Mouse (Mus musculus): ENCODE measurements around the gene Cfap221. TPM values are rescaled to one million over a fixed set of nuclear protein-coding genes. Genes with fewer than 3 reads are reported as not detected.

Gene Cfap221
- polyA plus RNA-seq, 1 experiment: 22.9 TPM

GRCm38 (mm10) chr1:119889347-119889746, 107.7 kb downstream of the Cfap221 start:
- TF ChIP-seq POLR2A (IDR thresholded peaks at IDR 0.05; ENCODE audit: control insufficient read depth, low read depth, low read length) (no peak), CTCF (IDR thresholded peaks at IDR 0.05; ENCODE audit: control insufficient read depth, insufficient read depth, insufficient replicate concordance, low read depth, low read length) (no peak)
- H3K4me1 ChIP-seq (ENCODE audit: control insufficient read depth, insufficient read depth, low read length): no peaks in the 10 kb centered on the region
- H3K27ac ChIP-seq (ENCODE audit: control insufficient read depth, insufficient read depth, low read depth, low read length): no peak overlapping the region
- H3K4me3 ChIP-seq (ENCODE audit: control insufficient read depth, low read depth, low read length): no peak overlapping the region
- no peaks in the 10 kb centered on the region for H3K36me3 ChIP-seq (ENCODE audit: control insufficient read depth, insufficient read depth, low read length)
- no peaks in the 10 kb centered on the region for H3K27me3 ChIP-seq (ENCODE audit: control insufficient read depth, insufficient read depth, low read length)

GRCm38 (mm10) chr1:119886320-119886719, 110.7 kb downstream of the Cfap221 start:
- Histone ChIP-seq H3K27me3 (ENCODE audit: control insufficient read depth, insufficient read depth, low read length) (no peaks in the 10 kb centered on the region), H3K27ac (ENCODE audit: control insufficient read depth, insufficient read depth, low read depth, low read length) (no peak overlapping the region)
- TF ChIP-seq CTCF (IDR thresholded peaks at IDR 0.05; ENCODE audit: control insufficient read depth, insufficient read depth, insufficient replicate concordance, low read depth, low read length): no peak
- no peak for TF ChIP-seq POLR2A (IDR thresholded peaks at IDR 0.05; ENCODE audit: control insufficient read depth, low read depth, low read length)

GRCm38 (mm10) chr1:119884272-119884671, 112.8 kb downstream of the Cfap221 start:
- Histone ChIP-seq H3K27me3 (ENCODE audit: control insufficient read depth, insufficient read depth, low read length) (no peaks in the 10 kb centered on the region), H3K4me3 (ENCODE audit: control insufficient read depth, low read depth, low read length) (no peak overlapping the region), H3K36me3 (ENCODE audit: control insufficient read depth, insufficient read depth, low read length) (no peaks in the 10 kb centered on the region), H3K27ac (ENCODE audit: control insufficient read depth, insufficient read depth, low read depth, low read length) (no peak overlapping the region), H3K4me1 (ENCODE audit: control insufficient read depth, insufficient read depth, low read length) (no peaks in the 10 kb centered on the region)
- no peak for TF ChIP-seq POLR2A (IDR thresholded peaks at IDR 0.05; ENCODE audit: control insufficient read depth, low read depth, low read length)
- no peak for TF ChIP-seq CTCF (IDR thresholded peaks at IDR 0.05; ENCODE audit: control insufficient read depth, insufficient read depth, insufficient replicate concordance, low read depth, low read length)

More at GRCm38 (mm10) chr1:119886320-119886719, 110.7 kb downstream of the Cfap221 start:
- Histone ChIP-seq H3K4me1 (ENCODE audit: control insufficient read depth, insufficient read depth, low read length) (no peaks in the 10 kb centered on the region), H3K4me3 (ENCODE audit: control insufficient read depth, low read depth, low read length) (no peak overlapping the region), H3K36me3 (ENCODE audit: control insufficient read depth, insufficient read depth, low read length) (no peaks in the 10 kb centered on the region)

GRCm38 (mm10) chr1:119878909-119879308, 118.1 kb downstream of the Cfap221 start:
- Histone ChIP-seq H3K27ac (ENCODE audit: control insufficient read depth, insufficient read depth, low read depth, low read length) (no peak overlapping the region), H3K36me3 (ENCODE audit: control insufficient read depth, insufficient read depth, low read length) (no peaks in the 10 kb centered on the region), H3K4me3 (ENCODE audit: control insufficient read depth, low read depth, low read length) (no peak overlapping the region), H3K4me1 (ENCODE audit: control insufficient read depth, insufficient read depth, low read length) (no peaks in the 10 kb centered on the region), H3K27me3 (ENCODE audit: control insufficient read depth, insufficient read depth, low read length) (no peaks in the 10 kb centered on the region)
- no peak for TF ChIP-seq CTCF (IDR thresholded peaks at IDR 0.05; ENCODE audit: control insufficient read depth, insufficient read depth, insufficient replicate concordance, low read depth, low read length)
- TF ChIP-seq POLR2A (IDR thresholded peaks at IDR 0.05; ENCODE audit: control insufficient read depth, low read depth, low read length): no peak

- no peak overlapping the region for H3K4me3 ChIP-seq (ENCODE audit: control insufficient read depth, low read depth, low read length)
- TF ChIP-seq CTCF (IDR thresholded peaks at IDR 0.05; ENCODE audit: control insufficient read depth, insufficient read depth, insufficient replicate concordance, low read depth, low read length) (no peak), POLR2A (IDR thresholded peaks at IDR 0.05; ENCODE audit: control insufficient read depth, low read depth, low read length) (no peak)
- no peaks in the 10 kb centered on the region for H3K27me3 ChIP-seq (ENCODE audit: control insufficient read depth, insufficient read depth, low read length)
- no peak overlapping the region for H3K27ac ChIP-seq (ENCODE audit: control insufficient read depth, insufficient read depth, low read depth, low read length)
- H3K36me3 ChIP-seq (ENCODE audit: control insufficient read depth, insufficient read depth, low read length): no peaks in the 10 kb centered on the region
- no peaks in the 10 kb centered on the region for H3K4me1 ChIP-seq (ENCODE audit: control insufficient read depth, insufficient read depth, low read length)
Observed at GRCm38 (mm10) chr1:119877469-119877868, 119.6 kb downstream of the Cfap221 start.

Other genes starting within 250 kb of the Cfap221 start
- gene Ptpn4, start 159.6 kb downstream of the Cfap221 start, polyA plus RNA-seq (2012; rRNA removed): 13.9 and 17.2 TPM in 2 replicates
- gene Tmem177, start 84.0 kb downstream of the Cfap221 start, polyA plus RNA-seq (2012; rRNA removed): 12.6 and 13.4 TPM in 2 replicates
- gene Sctr, start 9.7 kb upstream of the Cfap221 start, polyA plus RNA-seq (2012; rRNA removed): 0.36 and 0.78 TPM in 2 replicates
- 9.3 and 21.3 TPM in 2 replicates for gene Tmem37, start 76.8 kb upstream of the Cfap221 start, polyA plus RNA-seq (2012; rRNA removed)
- 79.0 and 90.5 TPM in 2 replicates for gene Dbi, start 123.8 kb upstream of the Cfap221 start, polyA plus RNA-seq (2012; rRNA removed)
- gene 3110009E18Rik, start 124.0 kb upstream of the Cfap221 start, polyA plus RNA-seq (2012; rRNA removed): 5.6 and 8.4 TPM in 2 replicates

Data from testis, adult 2 months (tissue).